Mouse (Mus musculus): ENCODE results near the gene Pex1. TPM values are rescaled to one million over a fixed set of nuclear protein-coding genes. Genes with fewer than 3 reads are reported as not detected.
"Not testable (repeated sequence)": the region's sequence is repeated elsewhere in the genome, so short reads cannot be mapped to it uniquely, and the experiment has no call there.

Pex1 gene
- total RNA-seq, 4 experiments from 2014 or later, result 8.1 to 9.9 (median 8.7) TPM

DNA sequence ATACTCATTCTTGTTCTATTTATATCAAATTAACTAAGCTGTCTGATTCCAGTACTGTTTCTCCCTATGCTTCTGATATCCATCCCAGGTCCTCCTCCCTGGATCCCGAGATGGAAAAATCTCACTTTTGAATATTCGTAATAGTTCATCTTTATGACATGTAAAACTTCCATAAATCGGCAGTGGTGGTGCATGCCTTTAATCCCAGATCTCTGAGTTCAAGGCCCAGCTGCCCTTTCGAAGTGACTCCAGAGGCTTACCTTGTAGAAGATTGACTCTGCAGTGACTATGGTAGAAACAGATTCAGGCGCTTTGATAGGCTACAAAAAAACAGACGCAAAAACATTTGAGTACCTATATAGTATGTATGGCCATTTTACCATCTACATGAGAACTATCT lies 48.8 kb downstream of the Pex1 start:
- no peak for DNase-seq (ENCODE audit: low spot score)

GRCm38 (mm10) chr5:3645326-3645725 lies 49.5 kb downstream of the Pex1 start:
- DNase-seq (ENCODE audit: low spot score), result no peak

GRCm38 (mm10) chr5:3646539-3646938 lies 50.7 kb downstream of the Pex1 start:
- peak; percentile 6 for DNase-seq (ENCODE audit: low spot score)

DNA sequence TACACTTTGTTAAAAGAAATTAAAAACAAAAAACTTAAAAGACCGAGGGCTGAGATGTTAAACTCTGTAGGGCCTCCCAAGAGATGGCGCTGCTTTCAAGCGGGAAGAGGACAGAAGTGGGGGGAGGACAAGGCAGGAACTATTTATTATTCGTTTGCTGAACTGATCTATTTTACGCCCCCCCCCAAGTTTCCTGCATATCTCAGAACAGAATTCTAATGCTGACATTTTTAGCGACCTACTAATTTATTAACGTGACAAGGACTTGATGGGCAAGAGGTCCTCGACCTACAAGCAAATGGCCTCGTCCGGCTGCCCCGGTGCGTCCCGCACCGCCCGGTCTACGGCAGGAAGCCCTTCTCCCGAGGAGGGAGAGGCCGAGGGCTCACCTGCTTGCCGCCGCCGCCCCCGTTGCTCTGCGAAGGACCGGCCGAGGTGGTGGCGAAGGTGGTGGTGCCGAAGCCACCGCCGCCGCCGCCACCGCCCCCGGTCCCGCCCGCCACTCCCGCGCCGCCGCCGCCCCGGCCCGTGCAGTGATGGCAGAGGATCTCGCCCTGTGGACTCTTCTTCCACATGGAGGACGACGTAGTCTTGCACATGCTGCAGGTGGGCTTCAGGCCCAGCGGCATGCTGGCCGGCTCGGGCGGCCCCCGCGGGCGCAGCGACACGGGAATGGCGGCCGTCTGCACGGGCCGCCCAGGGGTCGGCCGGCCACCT lies 51.3 kb downstream of the Pex1 start:
- DNase-seq (ENCODE audit: low spot score), result peak; percentile 33

- DNase-seq (ENCODE audit: low spot score), result peak; percentile 87
Measured at GRCm38 (mm10) chr5:3647708-3648121, 51.8 kb downstream of the Pex1 start.

DNA sequence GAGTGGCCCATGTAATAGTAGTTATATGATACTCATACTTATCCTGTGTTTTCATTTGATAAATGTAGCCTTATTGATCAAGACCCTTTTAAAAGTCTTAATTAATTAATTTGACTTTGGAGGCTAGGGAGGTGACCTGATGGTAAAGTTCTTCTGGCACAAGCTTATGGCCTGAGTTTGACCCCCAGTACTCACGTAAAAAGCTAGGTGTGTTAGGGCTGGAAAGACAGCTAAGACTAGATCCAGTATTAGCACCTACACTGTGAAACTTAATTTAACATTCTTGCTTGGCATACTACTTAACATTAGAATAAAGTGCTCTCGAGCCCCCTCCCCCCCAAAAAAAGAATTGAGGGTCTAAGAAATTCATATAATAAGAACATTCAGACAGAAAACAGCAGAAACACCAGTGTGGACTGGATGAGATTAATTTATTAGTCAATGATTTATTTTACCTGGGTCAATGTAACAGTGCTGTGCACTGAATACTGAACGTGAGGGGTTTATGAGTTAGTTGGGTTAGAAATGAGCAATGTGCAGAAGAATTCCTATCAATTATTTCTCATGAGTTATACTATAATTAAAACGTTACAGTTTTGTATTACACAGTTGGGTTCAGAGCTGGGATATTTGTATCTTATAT lies 52.5 kb downstream of the Pex1 start:
- no peak for DNase-seq (ENCODE audit: low spot score)

- DNase-seq (ENCODE audit: low spot score), result no peak
Measured at GRCm38 (mm10) chr5:3648849-3649210, 53.0 kb downstream of the Pex1 start.

GRCm38 (mm10) chr5:3650881-3651280 lies 55.0 kb downstream of the Pex1 start, which contains the start of gene Tmbim7:
Gene Tmbim7, plus strand, starts transcription at chr5:3651181.
- DNase-seq (ENCODE audit: low spot score), result no peak

- no peak for DNase-seq (ENCODE audit: low spot score)
Measured at GRCm38 (mm10) chr5:3651621-3652020, 55.8 kb downstream of the Pex1 start.

GRCm38 (mm10) chr5:3652903-3653575 lies 57.2 kb downstream of the Pex1 start:
- not testable (repeated sequence) for DNase-seq (ENCODE audit: low spot score)

- no peak for DNase-seq (ENCODE audit: low spot score)
Measured at GRCm38 (mm10) chr5:3653801-3654200, 57.9 kb downstream of the Pex1 start.

- no peak for DNase-seq (ENCODE audit: low spot score)
Measured at GRCm38 (mm10) chr5:3657085-3657484, 61.2 kb downstream of the Pex1 start, which contains the start of gene Gatad1. Gene Gatad1, minus strand, starts transcription at chr5:3657185.

GRCm38 (mm10) chr5:3665225-3665624 lies 69.4 kb downstream of the Pex1 start:
- DNase-seq (ENCODE audit: low spot score), result no peak

DNA sequence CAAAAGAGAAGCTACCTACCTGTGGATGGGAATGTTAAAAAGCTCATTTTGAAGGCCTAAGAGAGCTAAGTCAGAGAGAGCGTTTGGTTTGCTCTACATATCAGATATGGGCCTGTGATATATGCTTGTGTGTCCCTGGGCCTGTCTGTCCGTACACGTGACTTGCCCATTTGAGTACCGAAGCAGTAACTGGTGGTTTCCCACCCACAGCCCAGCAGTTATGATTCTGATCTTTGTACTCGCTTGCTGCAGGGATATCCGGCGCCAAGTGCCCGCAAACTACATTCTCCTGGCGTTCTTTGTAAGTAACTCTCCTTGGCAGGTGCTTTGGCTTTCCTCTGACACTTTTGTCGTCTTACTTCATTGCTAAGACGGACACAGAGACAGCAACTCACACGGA lies 70.7 kb downstream of the Pex1 start:
- no peak for DNase-seq (ENCODE audit: low spot score)

DNA sequence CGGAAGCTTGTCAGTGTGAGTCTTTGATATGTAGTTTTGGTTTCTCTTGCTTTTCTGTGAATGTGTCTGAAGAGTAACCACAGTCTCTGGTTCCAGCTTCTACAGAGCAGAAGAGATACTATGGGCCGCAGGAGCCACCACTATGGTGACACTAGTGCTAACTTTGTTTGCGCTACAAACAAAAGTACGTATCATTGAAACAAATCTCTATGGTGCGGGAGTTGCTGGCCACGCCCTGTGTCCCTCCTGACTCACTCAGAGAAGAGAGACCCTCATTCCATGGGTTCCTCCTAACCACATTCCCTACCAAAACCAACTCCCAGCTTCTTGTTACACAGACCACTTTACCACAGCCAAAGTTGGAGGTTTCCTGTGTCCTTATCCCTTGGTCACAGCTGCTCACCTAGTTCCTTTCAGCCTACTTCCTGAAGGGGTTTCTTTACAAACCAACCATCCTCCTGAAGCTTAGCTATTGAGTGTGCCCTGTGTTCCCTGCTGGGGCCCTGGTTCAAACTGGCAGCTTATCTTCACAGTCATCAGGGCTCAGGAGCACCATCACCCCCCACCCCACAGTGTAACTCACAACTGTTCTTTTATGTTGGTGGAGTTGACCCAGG lies 74.2 kb downstream of the Pex1 start:
- no peak for DNase-seq (ENCODE audit: low spot score)

Small RNA genes within 50 kb of the gene (microRNA-seq; reads per million reads assigned to microRNA genes)
- gene Gm26238, result not detected

Other genes starting within 250 kb of the Pex1 start
- gene Fam133b, start 52.2 kb upstream of the Pex1 start, total RNA-seq (2022), result 10 to 100 TPM; 10.0 to 11.7 (median 11.1) TPM
- gene 1700109H08Rik, start 24.5 kb upstream of the Pex1 start, total RNA-seq (2022), result 1 to 10 TPM; 1.0 to 2.6 (median 2.1) TPM
- 1 to 10 TPM; 3.8 to 7.9 (median 4.7) TPM for gene Rbm48, start 519 bp downstream of the Pex1 start, total RNA-seq (2022)
- gene Tmbim7, start 55.1 kb downstream of the Pex1 start, total RNA-seq (2022), result not detected
- gene Gatad1, start 61.1 kb downstream of the Pex1 start, total RNA-seq (2022), result 10 to 100 TPM; 85.9 to 93.7 (median 90.6) TPM
- gene Ankib1, start 206.9 kb downstream of the Pex1 start, total RNA-seq (2022), result 10 to 100 TPM; 19.1 to 25.8 (median 23.2) TPM
- gene Krit1, start 207.1 kb downstream of the Pex1 start, total RNA-seq (2022), result 10 to 100 TPM; 27.5 to 32.2 (median 31.1) TPM
- gene Lrrd1, start 249.1 kb downstream of the Pex1 start, total RNA-seq (2022), result under 1 TPM in 2 of 4 experiments, not detected in 2; 0.12 to 0.19 TPM